Mouse (Mus musculus): ENCODE data around the gene Ogn. TPM values are rescaled to one million over a fixed set of nuclear protein-coding genes. Genes with fewer than 3 reads are reported as not detected.

Gene Ogn
- not detected in 2 replicates for polyA plus RNA-seq (2012; ENCODE audit: insufficient read depth, insufficient read length, missing spikeins)

DNA sequence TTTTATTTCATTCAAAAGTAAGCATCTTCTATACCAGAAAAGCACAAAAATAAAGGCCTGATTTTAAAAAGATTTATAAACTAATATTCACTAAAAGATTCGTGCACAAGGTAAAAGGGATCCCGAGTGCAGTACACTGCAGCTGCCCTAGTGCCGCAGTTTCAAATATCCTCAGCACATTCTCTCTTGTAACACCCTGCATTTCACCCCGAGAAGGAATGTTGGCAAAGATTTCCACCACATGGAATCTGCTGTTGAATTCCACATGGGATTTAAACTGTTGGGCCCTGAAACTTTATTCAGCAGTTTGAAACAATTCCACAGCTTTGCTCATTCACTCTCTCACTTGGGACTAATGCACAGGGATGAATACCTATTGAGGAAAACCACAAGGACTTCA, at the start of gene Ogn:
TSS of gene Ogn (plus strand) at position 333 of the 400 bp plus-strand sequence.
- Histone ChIP-seq H3K4me1 (ENCODE audit: control insufficient read depth, insufficient read depth, low read length) (no peaks in the 10 kb centered on the region), H3K4me3 (ENCODE audit: insufficient read depth, low read length) (no peak within 1 kb of the TSS), H3K27ac (ENCODE audit: insufficient read depth, low read depth, low read length) (no peak within 1 kb of the TSS)
- TF ChIP-seq POLR2A (IDR thresholded peaks at IDR 0.05; ENCODE audit: borderline replicate concordance, low read depth, low read length): no peak
- TF ChIP-seq CTCF (IDR thresholded peaks at IDR 0.05; ENCODE audit: low read depth, low read length): no peak

GRCm38 (mm10) chr13:49559185-49559584, 48.7 kb upstream of the Ogn start:
- TF ChIP-seq POLR2A (IDR thresholded peaks at IDR 0.05; ENCODE audit: borderline replicate concordance, low read depth, low read length): no peak
- TF ChIP-seq CTCF (IDR thresholded peaks at IDR 0.05; ENCODE audit: low read depth, low read length): no peak
- H3K4me1 ChIP-seq (ENCODE audit: control insufficient read depth, insufficient read depth, low read length): peaks cover 4% of the 10 kb centered on the region
- no peak overlapping the region for H3K4me3 ChIP-seq (ENCODE audit: insufficient read depth, low read length)
- H3K27ac ChIP-seq (ENCODE audit: insufficient read depth, low read depth, low read length): no peak overlapping the region

- TF ChIP-seq POLR2A (IDR thresholded peaks at IDR 0.05; ENCODE audit: borderline replicate concordance, low read depth, low read length) (no peak), CTCF (IDR thresholded peaks at IDR 0.05; ENCODE audit: low read depth, low read length) (no peak)
- no peak overlapping the region for H3K4me3 ChIP-seq (ENCODE audit: insufficient read depth, low read length)
- peaks cover 4% of the 10 kb centered on the region for H3K4me1 ChIP-seq (ENCODE audit: control insufficient read depth, insufficient read depth, low read length)
- H3K27ac ChIP-seq (ENCODE audit: insufficient read depth, low read depth, low read length): no peak overlapping the region
Measured at GRCm38 (mm10) chr13:49560886-49561285, 47.0 kb upstream of the Ogn start.

- no peak overlapping the region for H3K4me3 ChIP-seq (ENCODE audit: insufficient read depth, low read length)
- TF ChIP-seq POLR2A (IDR thresholded peaks at IDR 0.05; ENCODE audit: borderline replicate concordance, low read depth, low read length) (no peak), CTCF (IDR thresholded peaks at IDR 0.05; ENCODE audit: low read depth, low read length) (no peak)
- H3K4me1 ChIP-seq (ENCODE audit: control insufficient read depth, insufficient read depth, low read length): no peaks in the 10 kb centered on the region
Measured at GRCm38 (mm10) chr13:49564347-49564746, 43.5 kb upstream of the Ogn start.

DNA sequence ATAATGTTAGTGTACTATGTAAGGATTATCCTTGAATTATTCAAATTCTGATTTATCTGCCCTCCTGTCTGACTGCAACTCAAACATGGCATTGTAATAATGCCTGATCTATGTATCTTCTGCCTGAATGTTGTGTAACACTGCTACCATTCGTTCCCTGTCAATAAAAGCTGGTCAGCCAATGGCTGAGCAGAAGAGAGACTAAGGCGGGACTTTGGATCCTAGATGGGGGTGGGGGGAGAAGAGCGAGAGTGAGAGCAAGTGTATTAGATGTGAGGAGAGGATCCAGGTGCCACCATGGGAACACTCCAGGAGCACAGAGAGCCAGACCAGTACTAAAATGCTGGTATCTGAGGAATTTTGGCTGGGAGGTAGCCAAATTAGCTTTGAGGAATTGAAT, 37.5 kb upstream of the Ogn start:
- Histone ChIP-seq H3K4me1 (ENCODE audit: control insufficient read depth, insufficient read depth, low read length) (no peaks in the 10 kb centered on the region), H3K27ac (ENCODE audit: insufficient read depth, low read depth, low read length) (no peak overlapping the region), H3K4me3 (ENCODE audit: insufficient read depth, low read length) (no peak overlapping the region)
- TF ChIP-seq CTCF (IDR thresholded peaks at IDR 0.05; ENCODE audit: low read depth, low read length): no peak
- TF ChIP-seq POLR2A (IDR thresholded peaks at IDR 0.05; ENCODE audit: borderline replicate concordance, low read depth, low read length): no peak

More at GRCm38 (mm10) chr13:49564347-49564746, 43.5 kb upstream of the Ogn start:
- H3K27ac ChIP-seq (ENCODE audit: insufficient read depth, low read depth, low read length): no peak overlapping the region

- Histone ChIP-seq H3K4me3 (ENCODE audit: insufficient read depth, low read length) (no peak overlapping the region), H3K4me1 (ENCODE audit: control insufficient read depth, insufficient read depth, low read length) (no peaks in the 10 kb centered on the region), H3K27ac (ENCODE audit: insufficient read depth, low read depth, low read length) (no peak overlapping the region)
- TF ChIP-seq POLR2A (IDR thresholded peaks at IDR 0.05; ENCODE audit: borderline replicate concordance, low read depth, low read length) (no peak), CTCF (IDR thresholded peaks at IDR 0.05; ENCODE audit: low read depth, low read length) (no peak)
Measured at GRCm38 (mm10) chr13:49571418-49571817, 36.4 kb upstream of the Ogn start.

- TF ChIP-seq CTCF (IDR thresholded peaks at IDR 0.05; ENCODE audit: low read depth, low read length) (no peak), POLR2A (IDR thresholded peaks at IDR 0.05; ENCODE audit: borderline replicate concordance, low read depth, low read length) (no peak)
- Histone ChIP-seq H3K27ac (ENCODE audit: insufficient read depth, low read depth, low read length) (no peak within 1 kb of the TSS), H3K4me3 (ENCODE audit: insufficient read depth, low read length) (no peak within 1 kb of the TSS)
Measured at GRCm38 (mm10) chr13:49581541-49582530, 26.0 kb upstream of the Ogn start, which contains the start of gene Omd. Omd (plus strand) TSS chr13:49582462.

DNA sequence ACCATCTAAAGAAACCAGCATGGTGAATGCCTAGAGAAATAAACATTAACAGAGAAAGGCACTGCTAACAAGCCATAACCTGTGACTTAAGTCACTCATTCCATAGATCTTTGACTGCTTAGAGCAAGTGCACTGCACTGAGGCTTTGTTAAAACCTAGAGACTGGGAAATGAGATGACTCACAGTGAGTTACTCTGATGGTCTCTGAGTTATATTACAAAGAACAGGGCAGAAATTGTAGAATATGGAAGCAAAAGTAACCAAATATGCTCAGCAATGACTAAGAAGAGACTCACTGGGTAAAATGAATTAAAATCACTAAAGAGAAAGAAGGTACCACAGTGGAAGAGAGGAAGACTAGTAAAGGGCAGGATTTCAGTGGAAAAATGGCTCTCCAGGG, 24.0 kb upstream of the Ogn start:
- TF ChIP-seq POLR2A (IDR thresholded peaks at IDR 0.05; ENCODE audit: borderline replicate concordance, low read depth, low read length) (no peak), CTCF (IDR thresholded peaks at IDR 0.05; ENCODE audit: low read depth, low read length) (no peak)
- Histone ChIP-seq H3K4me1 (ENCODE audit: control insufficient read depth, insufficient read depth, low read length) (peaks cover 10% of the 10 kb centered on the region), H3K27ac (ENCODE audit: insufficient read depth, low read depth, low read length) (no peak overlapping the region), H3K4me3 (ENCODE audit: insufficient read depth, low read length) (no peak overlapping the region)

More at GRCm38 (mm10) chr13:49581541-49582530, 26.0 kb upstream of the Ogn start, which contains the start of gene Omd:
- peaks cover 10% of the 10 kb centered on the region for H3K4me1 ChIP-seq (ENCODE audit: control insufficient read depth, insufficient read depth, low read length)

DNA sequence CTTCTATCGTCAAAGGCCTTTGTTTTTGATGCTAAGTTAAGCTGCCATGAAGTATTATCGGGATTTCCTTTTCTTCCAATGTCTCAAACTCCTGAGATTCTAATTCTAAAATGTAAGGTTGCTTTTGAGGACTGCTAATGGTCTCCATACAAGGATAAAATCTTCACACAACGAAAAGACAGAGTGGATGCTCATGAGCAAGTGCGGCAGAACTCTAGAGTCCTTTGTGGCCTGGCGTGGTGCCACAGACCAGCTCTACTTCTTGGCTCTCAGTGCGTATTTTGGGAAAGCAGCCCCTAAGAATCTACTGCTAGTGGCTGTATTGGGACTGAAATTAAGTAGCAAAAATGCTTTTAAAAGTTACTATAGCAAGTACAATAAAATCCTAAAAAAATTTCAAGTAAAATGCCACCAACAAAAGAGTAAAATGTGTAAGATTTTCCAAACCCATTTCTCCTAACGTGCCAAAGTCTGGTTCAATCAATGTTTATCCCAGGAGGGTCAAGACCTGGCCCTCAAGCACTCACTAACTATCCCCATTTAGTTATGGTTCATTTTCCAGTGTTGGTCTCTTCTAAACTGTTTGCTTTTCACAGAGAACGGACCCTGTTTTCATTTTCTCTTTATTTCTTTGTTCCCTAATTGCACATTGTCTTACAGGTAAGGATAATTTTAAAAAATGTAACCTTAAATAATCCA, 23.4 kb upstream of the Ogn start:
- H3K4me1 ChIP-seq (ENCODE audit: control insufficient read depth, insufficient read depth, low read length): peaks cover 10% of the 10 kb centered on the region

More for the DNA sequence above, 23.4 kb upstream of the Ogn start:
- TF ChIP-seq POLR2A (IDR thresholded peaks at IDR 0.05; ENCODE audit: borderline replicate concordance, low read depth, low read length): no peak
- no peak for TF ChIP-seq CTCF (IDR thresholded peaks at IDR 0.05; ENCODE audit: low read depth, low read length)
- no peak overlapping the region for H3K4me3 ChIP-seq (ENCODE audit: insufficient read depth, low read length)
- no peak overlapping the region for H3K27ac ChIP-seq (ENCODE audit: insufficient read depth, low read depth, low read length)
